ENCODE assay signal across 8 mouse cellular contexts in genomic region chr10:120875672-120876463, GRCm38 (mm10). TPM values are rescaled to one million over a fixed set of nuclear protein-coding genes. Genes with fewer than 3 reads are reported as not detected.
DNase-seq lines count a peak whose midpoint lies in the region; ATAC-seq and TF ChIP-seq lines count a peak whose summit lies in the region.

No protein-coding gene starts in this region.

- H3K27ac ChIP-seq in CH12.LX (ENCODE audit: insufficient read depth, low read depth), result no peak overlapping the region
- no peak overlapping the region for H3K27ac ChIP-seq in forebrain, embryonic 13.5 days
- H3K27ac ChIP-seq in liver, embryonic 16.5 days (ENCODE audit: low read length), result no peak overlapping the region
- no peak overlapping the region for H3K27ac ChIP-seq in neural tube, embryonic 13.5 days (replicated peaks)

- TF ChIP-seq EP300 in CH12.LX (IDR thresholded peaks at IDR 0.05; ENCODE audit: low read length), result no peak

- no peaks in the 10 kb centered on the region for H3K36me3 ChIP-seq in CH12.LX (replicated peaks in 1 of 2; ENCODE audit: control insufficient read depth in 1 of 2, insufficient read depth in 1 of 2, low read length in 1 of 2)
- H3K36me3 ChIP-seq in forebrain, embryonic 13.5 days (ENCODE audit: poor library complexity, severe bottlenecking), result no peaks in the 10 kb centered on the region
- H3K36me3 ChIP-seq in liver, embryonic 16.5 days (ENCODE audit: control insufficient read depth, insufficient read depth), result no peaks in the 10 kb centered on the region
- H3K36me3 ChIP-seq in neural tube, embryonic 13.5 days, result no peaks in the 10 kb centered on the region

- no peaks in the 10 kb centered on the region for H3K27me3 ChIP-seq in CH12.LX (replicated peaks)
- H3K27me3 ChIP-seq in forebrain, embryonic 13.5 days, result no peaks in the 10 kb centered on the region
- no peaks in the 10 kb centered on the region for H3K27me3 ChIP-seq in liver, embryonic 16.5 days (ENCODE audit: control insufficient read depth, insufficient read depth, low read depth, low read length)
- no peaks in the 10 kb centered on the region for H3K27me3 ChIP-seq in neural tube, embryonic 13.5 days

- dilution Hi-C loops in CH12.LX (cut with MboI; ENCODE audit: extremely low pct_ligation_motif_present, extremely low pct_unique_long_range_greater_than_20kb, low sequenced_read_pairs), result no loop called here

- no peaks in the 10 kb centered on the region for H3K79me2 ChIP-seq in CH12.LX (replicated peaks; ENCODE audit: control insufficient read depth, extremely low read depth, insufficient read depth, poor library complexity, severe bottlenecking)

- no peak overlapping the region for H3K4me3 ChIP-seq in CH12.LX (replicated peaks in 1 of 3; ENCODE audit: low read depth in 2 of 3, low read length in 2 of 3, poor library complexity in 1 of 3)
- H3K4me3 ChIP-seq in forebrain, embryonic 13.5 days, result peak overlapping the region; percentile 9
- H3K4me3 ChIP-seq in liver, embryonic 16.5 days (ENCODE audit: low read depth, low read length), result peak overlapping the region; percentile 9; the same call in 1 of the 2 replicates
- no peak overlapping the region for H3K4me3 ChIP-seq in neural tube, embryonic 13.5 days

- DNase-seq in CH12.LX (ENCODE audit: extremely low read depth), result peak; percentile 53
- peak; percentile 66 for DNase-seq in c-Kit-positive CD71-positive TER-119-positive erythroid progenitor cells, embryonic 14.5 days (ENCODE audit: low spot score)
- peak; percentile 95 to 96 for DNase-seq in heart, postnatal 10 days
- DNase-seq in large intestine, adult 2 months (ENCODE audit: low read depth, low spot score), result peak; percentile 69
- peak; percentile 70 for DNase-seq in telencephalon, adult 2 months (ENCODE audit: low read depth, low spot score)

- TF ChIP-seq CTCF in CH12.LX (conservative IDR thresholded peaks at IDR 0.05 in 1 of 2, IDR thresholded peaks at IDR 0.05 in 1 of 2; ENCODE audit: low read depth in 2 of 2, low read length in 2 of 2), result peak; percentile 71 to 77

- no peak overlapping the region for H3K9ac ChIP-seq in CH12.LX (ENCODE audit: insufficient read depth, low read depth)
- H3K9ac ChIP-seq in forebrain, embryonic 13.5 days, result no peak overlapping the region
- H3K9ac ChIP-seq in liver, embryonic 16.5 days (ENCODE audit: low read depth, low read length), result no peak overlapping the region
- no peak overlapping the region for H3K9ac ChIP-seq in neural tube, embryonic 13.5 days

- peak; percentile 76 for ATAC-seq in forebrain, embryonic 13.5 days
- ATAC-seq in liver, embryonic 16.5 days (ENCODE audit: low read depth), result 0 out of 2 replicates have a peak, but pooled peaks have one; percentile 48
- peak; percentile 62 for ATAC-seq in neural tube, embryonic 13.5 days (ENCODE audit: low read depth)

- no peak overlapping the region for H3K4me2 ChIP-seq in CH12.LX (ENCODE audit: insufficient read depth, low read depth, poor library complexity, severe bottlenecking)
- peak overlapping the region; percentile 45 for H3K4me2 ChIP-seq in forebrain, embryonic 13.5 days
- peak overlapping the region; percentile 45 for H3K4me2 ChIP-seq in liver, embryonic 16.5 days (ENCODE audit: low read depth, low read length)
- peak overlapping the region; percentile 39 for H3K4me2 ChIP-seq in neural tube, embryonic 13.5 days

- H3K9me3 ChIP-seq in CH12.LX (replicated peaks; ENCODE audit: low read length), result no peaks in the 10 kb centered on the region
- no peaks in the 10 kb centered on the region for H3K9me3 ChIP-seq in forebrain, embryonic 13.5 days (replicated peaks)
- no peaks in the 10 kb centered on the region for H3K9me3 ChIP-seq in liver, embryonic 16.5 days (replicated peaks; ENCODE audit: control insufficient read depth, low read length)
- no peaks in the 10 kb centered on the region for H3K9me3 ChIP-seq in neural tube, embryonic 13.5 days

- H3K4me1 ChIP-seq in CH12.LX (ENCODE audit: control insufficient read depth in 1 of 2, insufficient read depth in 2 of 2), result peaks cover 3 to 6% of the 10 kb centered on the region in 2 experiments; a peak in 2 of 4 replicates
- peaks cover 12% of the 10 kb centered on the region for H3K4me1 ChIP-seq in forebrain, embryonic 13.5 days
- H3K4me1 ChIP-seq in liver, embryonic 16.5 days (ENCODE audit: control insufficient read depth, low read depth, low read length), result no peaks in the 10 kb centered on the region; the same call in 1 of the 2 replicates
- H3K4me1 ChIP-seq in neural tube, embryonic 13.5 days (replicated peaks), result peaks cover 17% of the 10 kb centered on the region

- TF ChIP-seq POLR2A in CH12.LX (IDR thresholded peaks at IDR 0.05; ENCODE audit: low read depth, low read length), result no peak

- intact Hi-C loops in heart, postnatal 10 days (cut with DNase I), result loop anchor here (10.0 kb wide), 1 partner anchor 571 kb away; no protein-coding TSS in a partner anchor

- no peak; the same call in none of the 2 replicates for TF ChIP-seq RAD21 in CH12.LX (IDR thresholded peaks at IDR 0.05; ENCODE audit: low read depth, low read length)

- in situ Hi-C loops in CH12.LX (cut with MboI; ENCODE audit: low pct_ligation_motif_present, low pct_unique_long_range_greater_than_20kb, low sequenced_read_pairs), result no loop called here

- WGBS in forebrain, embryonic 13.5 days, result 16% methylated on average over 26 of the region's 26 CpGs
- 18% methylated on average over 26 of the region's 26 CpGs for WGBS in large intestine, adult 2 months
- 10% methylated on average over 26 of the region's 26 CpGs for WGBS in liver, embryonic 16.5 days (ENCODE audit: insufficient replicate concordance)
- 22% methylated on average over 26 of the region's 26 CpGs for WGBS in neural tube, embryonic 13.5 days

TF ChIP-seq in CH12.LX, 34 proteins besides CTCF, POLR2A, EP300 and RAD21:
- peak; percentile 36; the same call in 1 of the 2 replicates for TF ChIP-seq SMC3 (IDR thresholded peaks at IDR 0.05; ENCODE audit: low read depth, low read length)
- TF ChIP-seq UBTF (IDR thresholded peaks at IDR 0.05; ENCODE audit: low read depth, low read length), result no peak
- TF ChIP-seq ETS1 (conservative IDR thresholded peaks at IDR 0.05; ENCODE audit: low read depth, low read length), result no peak
- TF ChIP-seq CHD2 (IDR thresholded peaks at IDR 0.05; ENCODE audit: low read length), result no peak

RNA-seq across cellular contexts. Expression of gene Msrb3, which starts 23.0 kb away (rescaled TPM):
- total RNA-seq in CH12.LX (2012; rRNA removed), result not detected in 2 replicates
- total RNA-seq in CH12.LX (2014; rRNA removed), result not detected in 2 replicates
- not detected in 2 replicates for polyA plus RNA-seq in CH12.LX (2012; ENCODE audit: insufficient read length, low read depth)
- 3.1 and 3.5 TPM in 2 replicates for polyA plus RNA-seq in forebrain, embryonic 13.5 days (2015; fragmentation: Nextera tagmentation; extraction: Ambion mirVana)
- 100 to 1,000 TPM; 131 to 148 TPM for total RNA-seq in heart, postnatal 10 days (2021)
- polyA plus RNA-seq in large intestine, adult 2 months (2012; rRNA removed), result 6.9 and 8.6 TPM in 2 replicates
- polyA plus RNA-seq in liver, embryonic 16.5 days (2015; fragmentation: Nextera tagmentation; extraction: Ambion mirVana), result 1.2 and 1.4 TPM in 2 replicates
- polyA plus RNA-seq in neural tube, embryonic 13.5 days (2015; fragmentation: Nextera tagmentation; extraction: Ambion mirVana), result 1.0 and 1.8 TPM in 2 replicates

Comparison
In these comparisons a context has a peak if more than half of its experiments do, and no peak if none do; other contexts are left out.
1. H3K4me3 ChIP-seq: peak in forebrain, embryonic 13.5 days (single experiment) and liver, embryonic 16.5 days (single experiment); none in CH12.LX (0 of 3) and neural tube, embryonic 13.5 days (single experiment).
2. Peak in every context shown above with its lines, with median percentiles within 50 percentile points of each other: DNase-seq and ATAC-seq.